Mouse (Mus musculus): ENCODE measurements at regions not wholly inside any gene's neighbourhood (a gene's known extent, or its start where the extent isn't known, plus 50 kb on each side); places are given as distances from the start of the nearest gene placed in this dataset.

GRCm38 (mm10) chr8:103733466-103733865 is 368.0 kb upstream of the Cdh5 start:
- ATAC-seq (ENCODE audit: extremely low read depth, insufficient number of reproducible peaks, low FRiP score, poor library complexity, severe bottlenecking) (no peak), DNase-seq (ENCODE audit: low spot score) (no peak)
- Histone ChIP-seq H3K36me3 (replicated peaks) (no peaks in the 10 kb centered on the region), H3K4me1 (ENCODE audit: insufficient read depth, low read depth, low read length) (no peaks in the 10 kb centered on the region), H3K27me3 (ENCODE audit: insufficient read depth, low read length) (no peaks in the 10 kb centered on the region), H3K9me3 (replicated peaks) (peaks cover 29% of the 10 kb centered on the region), H3K4me3 (ENCODE audit: low read depth, low read length) (no peak overlapping the region)
- TF ChIP-seq TAL1 (conservative IDR thresholded peaks at IDR 0.05; ENCODE audit: low read depth, low read length): no peak
- no peak for TF ChIP-seq CTCF (IDR thresholded peaks at IDR 0.05; ENCODE audit: low read depth, low read length)
- no peak for TF ChIP-seq GATA1 (IDR thresholded peaks at IDR 0.05; ENCODE audit: borderline replicate concordance, low read length)
- no peak for TF ChIP-seq POLR2AphosphoS5 (IDR thresholded peaks at IDR 0.05; ENCODE audit: insufficient replicate concordance, low read depth, low read length)
- no peak for TF ChIP-seq GATA2 (IDR thresholded peaks at IDR 0.05; ENCODE audit: borderline replicate concordance, low read depth, low read length)

GRCm38 (mm10) chr8:103738330-103738729 is 363.1 kb upstream of the Cdh5 start:
- Histone ChIP-seq H3K4me3 (ENCODE audit: low read depth, low read length) (no peak overlapping the region), H3K4me1 (ENCODE audit: insufficient read depth, low read depth, low read length) (no peaks in the 10 kb centered on the region), H3K36me3 (replicated peaks) (no peaks in the 10 kb centered on the region), H3K9me3 (replicated peaks) (peaks cover 48% of the 10 kb centered on the region), H3K27me3 (ENCODE audit: insufficient read depth, low read length) (no peaks in the 10 kb centered on the region)
- DNase-seq (ENCODE audit: low spot score) (no peak), ATAC-seq (ENCODE audit: extremely low read depth, insufficient number of reproducible peaks, low FRiP score, poor library complexity, severe bottlenecking) (no peak)
- TF ChIP-seq POLR2AphosphoS5 (IDR thresholded peaks at IDR 0.05; ENCODE audit: insufficient replicate concordance, low read depth, low read length) (no peak), CTCF (IDR thresholded peaks at IDR 0.05; ENCODE audit: low read depth, low read length) (no peak), TAL1 (conservative IDR thresholded peaks at IDR 0.05; ENCODE audit: low read depth, low read length) (no peak), GATA2 (IDR thresholded peaks at IDR 0.05; ENCODE audit: borderline replicate concordance, low read depth, low read length) (no peak), GATA1 (IDR thresholded peaks at IDR 0.05; ENCODE audit: borderline replicate concordance, low read length) (no peak)

GRCm38 (mm10) chr8:103741395-103741794 is 360.0 kb upstream of the Cdh5 start:
- Histone ChIP-seq H3K9me3 (replicated peaks) (peaks cover 56% of the 10 kb centered on the region), H3K36me3 (replicated peaks) (no peaks in the 10 kb centered on the region), H3K4me1 (ENCODE audit: insufficient read depth, low read depth, low read length) (no peaks in the 10 kb centered on the region), H3K4me3 (ENCODE audit: low read depth, low read length) (no peak overlapping the region), H3K27me3 (ENCODE audit: insufficient read depth, low read length) (no peaks in the 10 kb centered on the region)
- TF ChIP-seq CTCF (IDR thresholded peaks at IDR 0.05; ENCODE audit: low read depth, low read length) (no peak), TAL1 (conservative IDR thresholded peaks at IDR 0.05; ENCODE audit: low read depth, low read length) (no peak), GATA2 (IDR thresholded peaks at IDR 0.05; ENCODE audit: borderline replicate concordance, low read depth, low read length) (no peak), POLR2AphosphoS5 (IDR thresholded peaks at IDR 0.05; ENCODE audit: insufficient replicate concordance, low read depth, low read length) (no peak), GATA1 (IDR thresholded peaks at IDR 0.05; ENCODE audit: borderline replicate concordance, low read length) (no peak)
- no peak for DNase-seq (ENCODE audit: low spot score)
- ATAC-seq (ENCODE audit: extremely low read depth, insufficient number of reproducible peaks, low FRiP score, poor library complexity, severe bottlenecking): no peak

GRCm38 (mm10) chr8:103748734-103749133 is 352.7 kb upstream of the Cdh5 start:
- peaks cover 47% of the 10 kb centered on the region for H3K9me3 ChIP-seq (replicated peaks)

GRCm38 (mm10) chr8:103750278-103751097 is 350.9 kb upstream of the Cdh5 start:
- Histone ChIP-seq H3K27me3 (ENCODE audit: insufficient read depth, low read length) (no peaks in the 10 kb centered on the region), H3K4me3 (ENCODE audit: low read depth, low read length) (no peak overlapping the region), H3K36me3 (replicated peaks) (no peaks in the 10 kb centered on the region), H3K9me3 (replicated peaks) (peaks cover 43% of the 10 kb centered on the region), H3K4me1 (ENCODE audit: insufficient read depth, low read depth, low read length) (no peaks in the 10 kb centered on the region)
- no peak for ATAC-seq (ENCODE audit: extremely low read depth, insufficient number of reproducible peaks, low FRiP score, poor library complexity, severe bottlenecking)
- no peak for DNase-seq (ENCODE audit: low spot score)
- TF ChIP-seq POLR2AphosphoS5 (IDR thresholded peaks at IDR 0.05; ENCODE audit: insufficient replicate concordance, low read depth, low read length) (no peak), GATA1 (IDR thresholded peaks at IDR 0.05; ENCODE audit: borderline replicate concordance, low read length) (no peak)

More at GRCm38 (mm10) chr8:103748734-103749133, 352.7 kb upstream of the Cdh5 start:
- H3K36me3 ChIP-seq (replicated peaks): no peaks in the 10 kb centered on the region
- TF ChIP-seq POLR2AphosphoS5 (IDR thresholded peaks at IDR 0.05; ENCODE audit: insufficient replicate concordance, low read depth, low read length): no peak
- ATAC-seq (ENCODE audit: extremely low read depth, insufficient number of reproducible peaks, low FRiP score, poor library complexity, severe bottlenecking) (no peak), DNase-seq (ENCODE audit: low spot score) (no peak)
- no peak overlapping the region for H3K4me3 ChIP-seq (ENCODE audit: low read depth, low read length)
- H3K4me1 ChIP-seq (ENCODE audit: insufficient read depth, low read depth, low read length): no peaks in the 10 kb centered on the region
- H3K27me3 ChIP-seq (ENCODE audit: insufficient read depth, low read length): no peaks in the 10 kb centered on the region

- no peak for DNase-seq (ENCODE audit: low spot score)
- Histone ChIP-seq H3K4me3 (ENCODE audit: low read depth, low read length) (no peak overlapping the region), H3K4me1 (ENCODE audit: insufficient read depth, low read depth, low read length) (no peaks in the 10 kb centered on the region), H3K27me3 (ENCODE audit: insufficient read depth, low read length) (no peaks in the 10 kb centered on the region), H3K36me3 (replicated peaks) (no peaks in the 10 kb centered on the region), H3K9me3 (replicated peaks) (peaks cover 38% of the 10 kb centered on the region)
- ATAC-seq (ENCODE audit: extremely low read depth, insufficient number of reproducible peaks, low FRiP score, poor library complexity, severe bottlenecking): no peak
- TF ChIP-seq POLR2AphosphoS5 (IDR thresholded peaks at IDR 0.05; ENCODE audit: insufficient replicate concordance, low read depth, low read length): no peak
- TF ChIP-seq CTCF (IDR thresholded peaks at IDR 0.05; ENCODE audit: low read depth, low read length): no peak
- TF ChIP-seq GATA1 (IDR thresholded peaks at IDR 0.05; ENCODE audit: borderline replicate concordance, low read length): no peak
- no peak for TF ChIP-seq GATA2 (IDR thresholded peaks at IDR 0.05; ENCODE audit: borderline replicate concordance, low read depth, low read length)
- TF ChIP-seq TAL1 (conservative IDR thresholded peaks at IDR 0.05; ENCODE audit: low read depth, low read length): no peak
These were observed 350.3 kb upstream of the Cdh5 start for GRCm38 (mm10) chr8:103751161-103751560.

Data from G1E (cell line).